Mouse (Mus musculus): ENCODE results near the gene Nr1h2.

Nr1h2 gene

GRCm38 (mm10) chr7:44585606-44586005 is 31.9 kb upstream of the Nr1h2 start:
- DNase-seq (ENCODE audit: low spot score in 2 of 2): no peak

- DNase-seq (ENCODE audit: low spot score in 2 of 2): no peak
These were observed 31.2 kb upstream of the Nr1h2 start for GRCm38 (mm10) chr7:44584921-44585320.

- DNase-seq (ENCODE audit: low spot score in 2 of 2): no peak
These were observed 30.6 kb upstream of the Nr1h2 start for GRCm38 (mm10) chr7:44584265-44584804.

GRCm38 (mm10) chr7:44583146-44583545 is 29.4 kb upstream of the Nr1h2 start:
- DNase-seq (ENCODE audit: low spot score in 2 of 2): no peak

GRCm38 (mm10) chr7:44582709-44583108 is 29.0 kb upstream of the Nr1h2 start:
- no peak for DNase-seq (ENCODE audit: low spot score in 2 of 2)

- DNase-seq (ENCODE audit: low spot score in 2 of 2): no peak
These were observed 27.9 kb upstream of the Nr1h2 start for GRCm38 (mm10) chr7:44581637-44582036.

GRCm38 (mm10) chr7:44576333-44576844 is 22.6 kb upstream of the Nr1h2 start:
- DNase-seq (ENCODE audit: low spot score in 2 of 2): no peak

GRCm38 (mm10) chr7:44572956-44573484 is 19.3 kb upstream of the Nr1h2 start:
- no peak for DNase-seq (ENCODE audit: low spot score in 2 of 2)

GRCm38 (mm10) chr7:44572213-44572701 is 18.5 kb upstream of the Nr1h2 start, which contains the start of gene Napsa:
TSS of gene Napsa (plus strand) at chr7:44572380.
- DNase-seq (ENCODE audit: low spot score in 2 of 2): no peak

- no peak for DNase-seq (ENCODE audit: low spot score in 2 of 2)
These were observed 18.1 kb upstream of the Nr1h2 start for GRCm38 (mm10) chr7:44571811-44572210.

GRCm38 (mm10) chr7:44570989-44571388 is 17.2 kb upstream of the Nr1h2 start:
- no peak for DNase-seq (ENCODE audit: low spot score in 2 of 2)

- DNase-seq (ENCODE audit: low spot score in 2 of 2): no peak
These were observed 15.1 kb upstream of the Nr1h2 start for GRCm38 (mm10) chr7:44568803-44569202.

GRCm38 (mm10) chr7:44565414-44565813 is 11.7 kb upstream of the Nr1h2 start:
- DNase-seq (ENCODE audit: low spot score in 2 of 2): no peak

- no peak for DNase-seq (ENCODE audit: low spot score in 2 of 2)
These were observed 10.7 kb upstream of the Nr1h2 start for GRCm38 (mm10) chr7:44564486-44564885.

GRCm38 (mm10) chr7:44563284-44563683 is 9.5 kb upstream of the Nr1h2 start:
- no peak for DNase-seq (ENCODE audit: low spot score in 2 of 2)

- peak; percentile 50 to 51 for DNase-seq (ENCODE audit: low spot score in 2 of 2)
These were observed 7.0 kb upstream of the Nr1h2 start for GRCm38 (mm10) chr7:44560435-44561400.

GRCm38 (mm10) chr7:44557629-44558028 is 3.9 kb upstream of the Nr1h2 start:
- DNase-seq (ENCODE audit: low spot score in 2 of 2): no peak

GRCm38 (mm10) chr7:44553196-44553764 is 471 bp downstream of the Nr1h2 start:
- DNase-seq (ENCODE audit: low spot score in 2 of 2): peak; percentile 59 to 63

GRCm38 (mm10) chr7:44552141-44552908 is 1.4 kb downstream of the Nr1h2 start:
- no peak for DNase-seq (ENCODE audit: low spot score in 2 of 2)

- DNase-seq (ENCODE audit: low spot score in 2 of 2): no peak
These were observed 2.0 kb downstream of the Nr1h2 start for GRCm38 (mm10) chr7:44551731-44552130.

- DNase-seq (ENCODE audit: low spot score in 2 of 2): no peak
These were observed 2.5 kb downstream of the Nr1h2 start for GRCm38 (mm10) chr7:44551301-44551700.

- DNase-seq (ENCODE audit: low spot score in 2 of 2): no peak
These were observed 3.4 kb downstream of the Nr1h2 start for GRCm38 (mm10) chr7:44550409-44550678.
